Mouse (Mus musculus) thymus, adult 2 months (tissue): Measurements from ENCODE around the gene Faap100. TPM values are rescaled to one million over a fixed set of nuclear protein-coding genes. Genes with fewer than 3 reads are reported as not detected.
"Not testable (repeated sequence)": the region's sequence is repeated elsewhere in the genome, so short reads cannot be mapped to it uniquely, and the experiment has no call there.

Experiments
- DNase-seq: peaks from one replicate; pipeline ENCODE4 v3.0.0; 2021
- H3K27ac ChIP-seq: fragments of 200-500 bp; 2 replicates; pipeline ENCODE4 v1.5.1; 2012; ENCODE audit warnings: low read length, control low read depth; ENCODE audit not compliant: control insufficient read depth, insufficient read depth
- H3K27me3 ChIP-seq: fragments of 200-500 bp; 2 replicates; pipeline ENCODE4 v1.6.1; 2012; ENCODE audit warnings: mild to moderate bottlenecking, low read length, moderate library complexity, mixed read lengths; ENCODE audit not compliant: control insufficient read depth, insufficient read depth
- H3K36me3 ChIP-seq: fragments of 200-500 bp; 2 replicates; pipeline ENCODE4 v1.6.1; 2012; ENCODE audit warnings: mild to moderate bottlenecking, low read length, moderate library complexity; ENCODE audit not compliant: control insufficient read depth, insufficient read depth
- H3K4me1 ChIP-seq: fragments of 200-500 bp; replicated peaks from 2 replicates; pipeline ENCODE4 v1.6.1; 2012; ENCODE audit warnings: low read length; ENCODE audit not compliant: control insufficient read depth, insufficient read depth
- H3K4me3 ChIP-seq: fragments of 200-500 bp; 2 replicates; pipeline ENCODE4 v1.5.1; 2012; ENCODE audit warnings: mild to moderate bottlenecking, low read length, control low read depth, moderate library complexity; ENCODE audit not compliant: control insufficient read depth, insufficient read depth
- CTCF ChIP-seq: fragments of 200-500 bp; IDR thresholded peaks from 2 replicates; pipeline ENCODE4 v1.5.1; 2012; ENCODE audit warnings: mild to moderate bottlenecking, control low read depth, low read length, moderate library complexity, borderline replicate concordance; ENCODE audit not compliant: control insufficient read depth, poor library complexity, insufficient read depth; ENCODE audit errors: extremely low read depth
- POLR2A ChIP-seq: fragments of 200-500 bp; IDR thresholded peaks from 2 replicates; pipeline ENCODE4 v1.6.1; 2012; ENCODE audit warnings: mild to moderate bottlenecking, low read length, control low read depth, moderate library complexity; ENCODE audit not compliant: control insufficient read depth, poor library complexity, insufficient read depth; ENCODE audit errors: extremely low read depth
- WGBS: fragments of 180-500 bp; shearing (Covaris S2); methylation state at CpG from one replicate; pipeline ENCODE4 v1.1.7; 2018; 5-methylcytosine and 5-hydroxymethylcytosine counted together
- polyA plus RNA-seq: library from polyadenylated mRNA; depleted of rRNA; stranded (reverse); fragments of >200 nt; gene quantifications from 2 replicates; pipeline ENCODE4 v1.2.3, GENCODE M21; 2012

Gene Faap100
- polyA plus RNA-seq, 1 experiment, result 64.4 TPM

GRCm38 (mm10) chr11:120356319-120356840 lies 22.2 kb downstream of the Faap100 start:
- Histone ChIP-seq H3K27ac (no peak overlapping the region), H3K4me1 (peaks cover 14% of the 10 kb centered on the region)

DNA sequence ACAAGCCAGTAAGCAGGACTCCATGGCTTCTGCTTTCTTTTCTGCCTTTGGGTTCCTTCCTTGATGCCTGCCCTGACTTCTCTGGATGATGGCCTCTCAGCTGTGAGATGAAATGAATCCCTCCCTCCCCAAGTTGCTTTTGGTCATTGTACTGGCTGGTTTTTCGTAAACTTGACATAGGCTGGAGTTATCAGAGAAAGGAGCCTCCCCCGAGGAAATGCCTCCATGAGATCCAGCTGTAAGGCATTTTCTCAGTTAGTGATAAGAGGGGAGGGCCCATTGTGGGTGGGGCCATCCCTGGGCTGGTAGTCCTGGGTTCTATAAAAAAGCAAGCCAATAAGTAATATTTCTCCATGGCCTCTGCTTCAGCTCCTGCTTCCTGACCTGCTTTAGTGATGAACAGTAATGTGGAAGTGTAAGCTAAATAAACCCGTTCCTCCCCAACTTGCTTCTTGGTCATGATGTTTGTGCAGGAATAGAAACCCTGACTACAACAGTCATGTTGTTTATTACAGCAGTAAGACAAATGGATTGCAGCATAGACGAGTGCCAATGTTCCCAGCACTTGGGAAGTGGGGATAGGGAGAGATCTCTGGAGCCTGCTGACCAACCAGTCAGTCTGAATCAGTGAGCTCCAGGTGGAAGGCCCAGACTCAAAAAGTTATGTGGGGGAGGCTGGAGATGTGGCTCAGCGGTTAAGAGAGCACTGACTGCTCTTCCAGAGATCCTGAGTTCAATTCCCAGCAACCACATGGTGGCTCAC lies 23.1 kb downstream of the Faap100 start:
- H3K36me3 ChIP-seq, result no peaks in the 10 kb centered on the region
- no peak overlapping the region for H3K27ac ChIP-seq
- peaks cover 22% of the 10 kb centered on the region for H3K4me1 ChIP-seq
- no peaks in the 10 kb centered on the region for H3K27me3 ChIP-seq
- DNase-seq, result no peak
- H3K4me3 ChIP-seq, result no peak overlapping the region
- 95% methylated on average over 5 of the region's 5 CpGs for WGBS
- TF ChIP-seq CTCF (no peak), POLR2A (no peak)

More at GRCm38 (mm10) chr11:120356319-120356840, 22.2 kb downstream of the Faap100 start:
- TF ChIP-seq CTCF (no peak), POLR2A (no peak)
- 92% methylated on average over 15 of the region's 15 CpGs for WGBS
- Histone ChIP-seq H3K27me3 (no peaks in the 10 kb centered on the region), H3K36me3 (no peaks in the 10 kb centered on the region), H3K4me3 (no peak overlapping the region)
- DNase-seq, result no peak

DNA sequence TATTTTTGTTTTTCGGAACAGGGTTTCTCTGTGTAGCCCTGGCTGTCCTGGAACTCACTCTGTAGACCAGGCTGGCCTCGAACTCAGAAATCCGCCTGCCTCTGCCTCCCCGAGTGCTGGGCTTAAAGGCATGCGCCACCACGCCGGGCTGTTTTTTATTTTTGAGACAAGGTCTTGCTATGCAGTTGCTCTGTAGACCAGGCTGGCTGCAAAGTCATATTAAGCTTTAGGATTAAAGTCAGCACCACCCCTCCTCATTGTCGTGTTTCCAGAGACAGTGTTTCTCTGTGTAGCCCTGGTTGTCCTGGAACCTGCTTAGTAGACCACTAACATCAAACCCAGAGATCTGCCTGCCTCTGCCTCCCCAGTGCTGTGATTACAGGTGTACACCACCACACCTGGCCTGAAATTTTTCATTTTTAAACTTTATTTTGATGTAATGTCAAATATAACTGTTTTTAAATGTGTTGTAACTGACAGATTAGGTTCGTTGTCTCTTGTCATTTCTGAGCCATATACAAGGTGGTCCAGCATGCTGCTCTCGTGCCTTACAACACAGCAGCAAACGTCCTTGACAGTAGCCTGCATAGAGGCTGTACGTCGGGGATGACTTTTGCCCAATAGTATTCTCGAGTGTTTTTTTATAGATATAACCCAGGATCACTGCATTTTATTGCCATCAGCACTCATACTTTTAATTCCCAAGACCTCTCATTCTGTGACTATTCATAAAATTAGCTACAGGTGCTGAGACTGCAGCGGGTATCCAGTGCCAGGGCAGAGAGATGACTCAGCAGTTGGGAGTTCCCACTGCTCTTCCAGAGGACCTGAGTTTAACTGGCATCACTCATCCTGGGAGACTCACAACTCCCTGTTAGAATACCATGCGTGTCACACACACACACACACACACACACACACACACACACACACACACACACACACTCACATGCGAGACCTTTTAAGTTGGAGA lies 24.0 kb downstream of the Faap100 start:
- no peak for DNase-seq
- no peak overlapping the region for H3K27ac ChIP-seq
- H3K36me3 ChIP-seq, result no peaks in the 10 kb centered on the region
- H3K27me3 ChIP-seq, result no peaks in the 10 kb centered on the region
- WGBS, result 91% methylated on average over 17 of the region's 17 CpGs
- H3K4me1 ChIP-seq, result peaks cover 28% of the 10 kb centered on the region
- no peak for TF ChIP-seq CTCF
- no peak for TF ChIP-seq POLR2A
- H3K4me3 ChIP-seq, result no peak overlapping the region

DNA sequence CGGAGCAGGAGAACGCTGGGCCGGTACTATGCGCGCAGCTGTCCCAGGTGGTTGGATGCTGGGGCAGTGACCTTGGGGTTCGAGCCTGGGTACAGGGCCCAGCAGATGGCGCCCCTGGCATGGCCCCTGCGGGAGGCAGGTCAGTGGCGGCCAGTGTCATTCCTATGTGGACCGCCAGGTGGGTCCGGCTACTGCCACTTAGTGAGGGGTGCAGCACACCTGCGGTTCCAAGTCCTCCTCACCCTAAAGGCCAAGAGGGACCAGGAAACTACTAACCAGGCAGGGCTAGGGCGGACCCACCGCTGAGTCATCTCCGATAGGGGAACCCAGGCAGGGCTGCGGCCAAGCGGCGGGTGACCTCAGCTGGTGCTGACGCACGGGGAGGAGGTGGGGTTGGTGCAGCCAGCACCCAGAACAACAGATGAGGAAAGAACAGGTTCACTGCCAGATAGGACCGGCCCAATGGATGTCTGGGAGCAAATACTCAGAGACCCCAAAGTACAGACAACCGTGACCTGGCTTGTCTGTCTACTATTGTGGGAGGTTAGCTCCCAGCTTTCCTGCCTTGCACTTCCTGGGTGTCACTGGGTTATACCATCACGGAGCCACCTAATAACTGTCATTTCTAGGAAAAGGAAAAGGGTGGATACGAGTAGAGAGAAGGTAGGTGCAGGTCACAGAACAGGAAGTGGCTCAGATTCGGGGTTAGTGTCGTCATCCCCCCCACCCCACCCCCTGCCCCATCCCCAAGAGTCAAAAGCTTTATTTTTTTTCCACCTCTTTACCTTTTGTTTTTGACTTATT lies 24.9 kb downstream of the Faap100 start:
- H3K27me3 ChIP-seq, result no peaks in the 10 kb centered on the region
- H3K36me3 ChIP-seq, result no peaks in the 10 kb centered on the region
- H3K4me1 ChIP-seq, result peaks cover 36% of the 10 kb centered on the region
- TF ChIP-seq CTCF (peak; percentile 82; the same call in 1 of the 2 replicates), POLR2A (no peak)
- H3K4me3 ChIP-seq, result peak overlapping the region; percentile 13
- H3K27ac ChIP-seq, result peak overlapping the region; percentile 27; the same call in 1 of the 2 replicates
- 5% methylated on average over 26 of the region's 26 CpGs for WGBS
- DNase-seq, result peak; percentile 79

GRCm38 (mm10) chr11:120352571-120353290 lies 25.8 kb downstream of the Faap100 start:
- no peak for DNase-seq
- Histone ChIP-seq H3K36me3 (no peaks in the 10 kb centered on the region), H3K27ac (no peak overlapping the region), H3K27me3 (no peaks in the 10 kb centered on the region), H3K4me3 (no peak overlapping the region), H3K4me1 (peaks cover 36% of the 10 kb centered on the region)
- TF ChIP-seq CTCF, result no peak
- no peak for TF ChIP-seq POLR2A
- WGBS, result 60% methylated on average over 13 of the region's 13 CpGs

- DNase-seq, H3K27ac ChIP-seq, H3K4me3 ChIP-seq, H3K27me3 ChIP-seq, H3K36me3 ChIP-seq: not testable (repeated sequence)
- H3K4me1 ChIP-seq, result peaks cover 38% of the 10 kb centered on the region
- WGBS, result 76% methylated on average over 5 of the region's 5 CpGs
Observed at GRCm38 (mm10) chr11:120352093-120352350, 26.5 kb downstream of the Faap100 start.
